Mouse (Mus musculus): ENCODE data around the gene Ddx39b. TPM values are rescaled to one million over a fixed set of nuclear protein-coding genes. Genes with fewer than 3 reads are reported as not detected.

Ddx39b gene
- polyA plus RNA-seq (2012; rRNA removed): 211 and 238 TPM in 2 replicates

DNA sequence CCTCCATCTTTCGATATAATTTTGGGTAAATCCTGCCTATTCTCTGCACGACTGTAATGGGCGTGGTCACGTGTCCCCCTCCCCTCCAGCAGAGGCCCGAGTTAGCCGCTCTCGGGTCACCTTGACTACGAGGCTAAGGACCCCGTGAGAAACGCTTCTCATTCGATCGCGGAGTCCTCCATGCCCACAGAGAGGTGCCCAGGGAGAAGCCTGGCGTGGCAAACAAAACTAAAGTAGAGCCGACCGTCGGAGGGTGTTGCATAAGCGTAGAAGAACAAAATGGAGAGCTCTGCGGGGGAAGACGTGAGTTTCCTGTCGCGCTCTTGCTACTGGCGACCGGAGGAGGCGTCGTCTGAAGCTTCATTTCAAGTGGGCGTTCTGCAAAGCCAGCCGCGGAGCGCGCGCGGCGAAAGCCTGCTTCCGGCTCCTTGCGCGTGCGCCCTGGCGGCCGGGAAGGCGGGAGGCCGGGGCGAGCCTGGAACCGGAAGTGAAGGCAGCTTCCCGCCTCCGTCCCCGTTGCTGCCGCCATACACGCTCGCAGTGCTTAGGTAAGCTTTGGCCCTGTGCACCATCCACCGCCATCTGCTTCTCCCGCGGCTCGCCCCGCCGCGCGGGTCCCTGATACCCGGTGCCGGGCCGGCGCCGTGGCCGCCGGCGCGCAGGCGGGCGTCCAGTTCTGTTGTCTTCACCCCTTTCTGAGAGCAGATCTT lies at the start of gene Ddx39b:
TSS of gene Ddx39b (plus strand) at position 442 of the 710 bp plus-strand sequence.

DNA sequence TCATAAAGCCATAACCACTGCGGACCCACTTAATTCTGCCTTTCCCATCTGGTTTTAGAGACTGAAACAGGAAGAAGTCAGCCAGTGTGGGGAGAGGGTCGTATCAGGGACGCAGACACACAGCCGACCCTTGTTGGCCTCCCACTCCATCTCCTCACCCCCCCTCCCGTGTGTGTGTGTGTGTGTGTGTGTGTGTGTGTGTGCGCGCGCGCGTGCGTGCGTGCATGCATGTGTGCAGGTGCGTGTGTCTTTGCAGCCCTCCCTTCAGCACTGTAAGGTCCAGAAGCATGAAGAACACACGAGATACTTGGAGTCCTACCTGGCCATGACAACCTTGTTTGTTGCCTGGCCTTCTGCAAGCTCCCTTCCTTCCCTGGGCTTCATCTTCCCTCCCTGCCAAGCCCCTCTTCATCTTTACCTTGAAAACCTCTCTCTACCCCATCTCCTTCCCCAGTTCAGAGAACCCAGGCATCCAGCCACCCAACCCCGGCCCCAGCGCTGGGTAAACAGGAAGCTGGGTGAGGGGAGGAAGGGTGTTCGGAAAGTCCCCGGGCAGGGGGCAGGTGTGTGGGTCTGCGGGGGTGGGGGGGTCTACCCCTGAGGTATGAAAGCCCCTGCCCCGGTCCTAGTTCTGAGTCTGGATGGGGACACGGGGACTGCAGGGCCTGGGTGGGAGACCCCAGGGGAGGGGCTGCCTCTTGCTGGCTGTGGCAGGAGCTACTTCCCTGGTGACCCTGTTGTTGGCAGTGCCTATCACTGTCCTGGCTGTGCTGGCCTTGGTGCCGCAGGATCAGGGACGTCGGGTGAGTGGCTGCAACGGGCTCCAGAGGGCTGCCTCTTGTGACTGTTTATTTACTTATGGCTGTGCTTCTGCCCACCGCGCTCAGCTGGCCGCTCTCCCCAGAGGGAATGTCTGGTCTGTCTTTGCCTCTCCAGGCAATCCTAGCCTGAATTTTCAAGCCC lies 47.4 kb upstream of the Ddx39b start, which contains the start of gene Ltb:
TSS of gene Ltb (plus strand) at position 559 of the 963 bp plus-strand sequence.

DNA sequence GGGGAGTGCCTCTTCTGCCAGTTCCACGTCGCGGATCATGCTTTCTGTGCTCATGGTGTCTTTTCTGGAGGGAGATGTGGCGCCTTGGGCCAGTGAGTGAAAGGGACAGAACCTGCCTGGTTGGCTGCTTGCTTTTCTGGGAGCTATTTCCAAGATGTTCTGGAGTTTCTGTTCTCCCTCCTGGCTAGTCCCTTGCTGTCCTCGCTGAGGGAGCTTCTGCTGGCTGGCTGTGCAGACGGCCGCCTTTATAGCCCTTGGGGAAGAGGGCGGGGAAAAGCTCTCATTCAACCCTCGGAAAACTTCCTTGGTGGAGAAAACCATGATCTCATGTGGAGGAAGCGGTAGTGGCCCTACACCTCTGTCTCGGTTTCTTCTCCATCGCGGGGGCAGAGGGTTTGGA lies 39.8 kb upstream of the Ddx39b start, which contains the start of gene Tnf:
TSS of gene Tnf (minus strand) at position 221 of the 400 bp plus-strand sequence.

DNA sequence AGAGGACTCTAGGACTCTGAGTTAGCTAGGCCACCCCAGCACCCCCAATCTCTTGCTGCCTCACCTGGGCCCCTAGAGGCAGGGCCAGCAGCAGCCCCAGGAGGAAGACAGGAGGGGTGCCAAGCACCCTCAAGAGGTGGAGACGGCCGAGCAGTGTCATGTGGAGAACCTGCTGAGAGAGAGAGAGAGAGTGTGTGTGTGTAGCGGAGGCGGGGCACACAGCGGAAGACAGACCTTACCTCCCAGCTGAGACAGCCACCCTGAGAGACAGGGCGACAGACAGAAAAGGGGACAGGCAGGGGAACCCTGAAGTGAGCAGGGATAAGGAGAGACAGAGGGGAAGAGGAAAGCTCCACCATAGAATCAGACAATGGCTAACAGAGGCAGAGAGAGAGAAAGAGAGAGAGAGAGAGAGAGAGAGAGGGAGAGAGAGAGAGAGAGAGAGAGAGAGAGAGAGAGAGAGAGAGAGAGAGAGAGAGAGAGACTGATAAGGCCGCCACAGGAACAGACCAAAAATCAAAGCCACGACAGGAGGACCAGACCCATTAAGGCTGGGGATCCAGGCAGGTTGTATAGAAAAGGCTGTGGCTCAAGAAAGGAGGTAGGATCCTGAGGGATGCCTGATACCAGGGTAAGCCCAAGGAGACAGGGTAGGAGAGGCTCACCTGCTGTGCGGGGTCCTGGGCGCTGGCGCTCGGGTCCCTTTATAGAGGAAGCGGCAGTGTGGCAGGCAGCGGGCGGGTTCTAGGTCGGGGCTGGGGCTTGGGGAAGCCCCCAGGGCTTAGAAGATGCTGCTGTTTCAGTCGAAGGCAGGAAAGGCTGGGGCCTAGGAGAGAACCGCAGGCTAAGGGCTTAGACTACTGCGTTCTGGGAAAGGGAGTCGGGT lies 36.8 kb upstream of the Ddx39b start, which contains the start of gene Lta:
TSS of gene Lta (minus strand) at position 858 of the 886 bp plus-strand sequence.

DNA sequence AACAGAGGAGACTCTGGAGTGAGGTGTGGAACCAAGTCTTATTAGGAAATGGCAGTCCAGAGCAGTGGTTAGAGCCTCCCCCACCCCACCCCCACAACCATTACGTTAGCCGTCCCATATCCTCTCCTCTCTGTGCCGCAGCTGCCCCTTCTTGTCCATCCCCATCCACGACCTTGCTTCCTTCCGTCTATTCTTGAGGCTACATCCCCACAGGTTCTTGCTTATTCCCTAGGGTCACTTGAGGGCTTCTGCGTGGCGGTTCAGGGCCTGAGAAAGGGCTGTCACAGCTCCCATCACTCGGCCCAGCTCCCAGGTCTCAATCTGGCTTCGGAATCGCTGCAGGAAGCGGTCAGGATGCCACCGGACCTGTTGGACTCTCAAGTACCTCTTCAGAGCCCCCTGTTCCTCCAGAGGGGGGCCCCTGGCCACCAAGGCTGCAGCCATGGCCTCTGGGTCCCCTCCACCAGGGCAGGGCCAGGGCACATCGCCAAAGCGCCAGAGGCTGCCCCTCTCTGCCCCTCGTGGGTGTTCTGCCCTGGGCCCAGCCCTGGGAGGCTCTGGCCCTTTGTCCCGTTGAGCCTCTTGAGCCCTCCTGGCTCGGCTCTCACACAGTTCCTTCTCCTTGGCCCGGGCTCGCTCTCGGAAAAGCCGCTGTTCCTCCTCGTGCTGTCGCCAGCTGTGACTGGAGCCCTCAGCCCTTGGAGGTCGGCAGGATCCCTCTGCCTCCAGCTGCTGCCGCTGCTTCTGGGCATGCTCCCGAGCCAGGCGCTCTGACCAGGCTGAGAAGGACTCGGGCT lies 21.2 kb upstream of the Ddx39b start, which contains the start of gene Gm16181:
TSS of gene Gm16181 (plus strand) at position 679 of the 797 bp plus-strand sequence.

DNA sequence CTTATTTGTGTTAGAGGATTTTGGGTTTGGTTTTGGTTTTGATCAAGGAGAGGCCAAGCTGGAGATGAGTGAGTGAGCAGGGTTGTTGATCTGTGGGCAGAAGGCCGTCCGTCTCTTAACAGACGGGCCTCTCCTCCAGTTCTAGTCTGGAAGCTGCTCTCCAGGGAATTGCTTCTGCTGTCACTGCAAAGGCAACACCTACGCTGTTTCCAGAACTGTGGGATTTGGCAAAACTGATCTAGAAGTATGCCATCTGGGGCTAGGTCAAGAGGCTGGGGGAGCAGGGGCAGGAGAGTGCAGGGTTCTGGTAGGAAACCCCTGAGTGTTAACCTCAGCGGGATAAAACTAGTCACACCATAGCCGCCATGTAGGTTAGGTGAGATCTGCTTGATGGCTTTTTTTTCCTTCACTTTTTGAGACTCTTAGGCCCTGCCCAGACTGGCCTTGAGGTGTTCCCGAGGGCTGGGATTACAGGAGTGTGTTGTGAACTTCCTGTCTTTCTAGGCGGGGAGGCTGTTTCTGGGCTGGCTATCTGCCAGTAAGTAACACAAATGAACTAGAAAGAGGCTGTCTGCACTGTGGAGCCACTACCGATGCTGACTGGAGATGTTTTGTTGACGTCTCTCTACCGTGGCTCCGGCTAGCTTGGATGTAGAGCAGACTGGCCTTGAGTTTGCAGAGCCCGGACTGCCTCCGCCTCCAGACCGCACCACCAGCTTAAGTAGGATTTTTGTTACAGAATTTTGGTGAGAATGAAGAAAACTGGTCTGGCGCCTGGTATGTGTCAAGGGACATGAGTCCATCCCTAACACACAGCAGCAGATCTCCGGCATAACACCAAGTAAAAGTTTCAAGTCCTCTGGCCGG lies 8.2 kb upstream of the Ddx39b start, which contains the start of gene Atp6v1g2:
TSS of gene Atp6v1g2 (plus strand) at position 547 of the 867 bp plus-strand sequence.

DNA sequence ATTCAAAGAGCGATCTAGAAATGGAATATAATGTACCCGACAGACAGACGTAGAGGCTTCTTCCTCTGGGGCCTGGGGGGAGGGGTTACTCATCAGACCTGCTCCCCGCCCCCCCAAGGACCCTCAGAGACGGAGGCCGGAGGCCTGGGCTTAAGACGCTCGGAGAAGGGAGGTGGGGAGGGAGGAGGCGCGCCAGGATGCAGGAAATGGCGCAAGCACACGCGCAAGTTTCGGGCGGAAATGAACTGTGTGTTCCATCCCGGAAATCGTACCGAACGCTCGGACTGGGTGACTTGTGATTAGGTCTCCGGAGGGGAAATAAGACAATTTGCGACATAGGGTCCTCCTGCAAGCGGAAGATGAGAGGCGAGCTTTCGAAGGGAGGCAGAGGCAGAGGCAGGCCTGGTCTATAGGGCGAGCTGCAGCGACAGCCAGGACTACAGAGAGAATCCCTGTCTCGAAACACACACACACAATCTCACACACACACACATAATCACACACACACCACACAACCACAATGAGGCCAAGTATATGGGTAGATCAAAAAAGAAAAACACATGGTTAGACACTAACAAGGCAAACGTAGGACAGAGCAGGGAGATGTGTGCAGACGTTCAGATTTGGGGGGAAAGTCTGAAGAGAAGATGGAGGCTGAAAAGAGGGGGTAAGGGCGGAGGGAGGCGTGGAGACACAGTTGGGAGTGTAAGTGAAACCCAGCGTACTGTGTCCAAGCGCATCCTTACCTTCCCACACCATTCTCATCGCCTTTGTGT lies 5.7 kb upstream of the Ddx39b start, which contains the start of gene Nfkbil1:
TSS of gene Nfkbil1 (minus strand) at position 179 of the 776 bp plus-strand sequence.

DNA sequence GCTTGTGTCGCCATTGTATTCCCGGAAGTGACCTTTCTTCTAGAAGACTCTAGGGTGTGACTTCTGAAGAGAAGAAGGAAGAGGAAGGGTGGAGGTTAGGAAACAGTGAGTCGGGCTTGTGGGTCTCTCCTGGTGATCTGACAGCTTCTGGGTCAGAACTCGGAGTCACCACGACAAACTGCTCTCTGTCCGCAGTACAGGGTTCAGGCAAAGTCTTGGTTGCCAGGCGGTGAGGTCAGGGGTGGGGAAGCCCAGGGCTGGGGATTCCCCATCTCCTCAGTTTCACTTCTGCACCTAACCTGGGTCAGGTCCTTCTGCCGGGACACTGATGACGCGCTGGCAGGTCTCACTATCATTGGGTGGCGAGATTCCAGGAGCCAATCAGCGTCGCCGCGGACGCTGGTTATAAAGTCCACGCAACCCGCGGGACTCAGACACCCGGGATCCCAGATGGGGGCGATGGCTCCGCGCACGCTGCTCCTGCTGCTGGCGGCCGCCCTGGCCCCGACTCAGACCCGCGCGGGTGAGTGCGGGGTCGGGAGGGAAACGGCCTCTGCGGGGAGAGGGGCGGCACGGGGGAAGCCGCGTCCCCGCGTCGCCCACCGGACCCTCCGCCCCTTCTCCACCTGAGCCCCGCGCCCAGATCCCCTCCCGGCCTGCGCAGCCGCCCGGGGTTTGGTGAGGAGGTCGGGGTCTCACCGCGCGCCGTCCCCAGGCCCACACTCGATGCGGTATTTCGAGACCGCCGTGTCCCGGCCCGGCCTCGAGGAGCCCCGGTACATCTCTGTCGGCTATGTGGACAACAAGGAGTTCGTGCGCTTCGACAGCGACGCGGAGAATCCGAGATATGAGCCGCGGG lies 21.3 kb downstream of the Ddx39b start, which contains the start of gene H2-D1:
TSS of gene H2-D1 (plus strand) at position 67 of the 859 bp plus-strand sequence.

Other genes starting within 250 kb of the Ddx39b start
- gene Vars, start 240.8 kb upstream of the Ddx39b start, polyA plus RNA-seq (2012; rRNA removed): 196 and 213 TPM in 2 replicates
- gene Vwa7, start 225.2 kb upstream of the Ddx39b start, polyA plus RNA-seq (2012; rRNA removed): 0.73 and 0.83 TPM in 2 replicates
- 1.0 and 2.3 TPM in 2 replicates for gene Sapcd1, start 213.7 kb upstream of the Ddx39b start, polyA plus RNA-seq (2012; rRNA removed)
- 4.0 and 6.0 TPM in 2 replicates for gene Msh5, start 195.0 kb upstream of the Ddx39b start, polyA plus RNA-seq (2012; rRNA removed)
- gene Clic1, start 191.8 kb upstream of the Ddx39b start, polyA plus RNA-seq (2012; rRNA removed): 209 and 215 TPM in 2 replicates
- gene Ddah2, start 182.7 kb upstream of the Ddx39b start, polyA plus RNA-seq (2012; rRNA removed): 32.5 and 33.0 TPM in 2 replicates
- 5.6 and 10.4 TPM in 2 replicates for gene Ly6g6c, start 176.4 kb upstream of the Ddx39b start, polyA plus RNA-seq (2012; rRNA removed)
- gene Mpig6b, start 175.6 kb upstream of the Ddx39b start, polyA plus RNA-seq (2012; rRNA removed): 0.82 and 1.0 TPM in 2 replicates
- gene Ly6g6e, start 164.8 kb upstream of the Ddx39b start, polyA plus RNA-seq (2012; rRNA removed): 77.8 and 86.1 TPM in 2 replicates
- gene Ly6g6d, start 163.7 kb upstream of the Ddx39b start, polyA plus RNA-seq (2012; rRNA removed): 19.4 and 23.3 TPM in 2 replicates
- gene Ly6g6f, start 156.1 kb upstream of the Ddx39b start, polyA plus RNA-seq (2012; rRNA removed): 2.1 and 2.8 TPM in 2 replicates
- gene Abhd16a, start 152.5 kb upstream of the Ddx39b start, polyA plus RNA-seq (2012; rRNA removed): 238 and 254 TPM in 2 replicates
- not detected in 2 replicates for gene Ly6g5c, start 133.5 kb upstream of the Ddx39b start, polyA plus RNA-seq (2012; rRNA removed)
- 0.72 and 0.86 TPM in 2 replicates for gene Ly6g5b, start 126.3 kb upstream of the Ddx39b start, polyA plus RNA-seq (2012; rRNA removed)
- gene Gpank1, start 120.3 kb upstream of the Ddx39b start, polyA plus RNA-seq (2012; rRNA removed): 23.3 and 25.0 TPM in 2 replicates
- 262 and 295 TPM in 2 replicates for gene Csnk2b, start 119.7 kb upstream of the Ddx39b start, polyA plus RNA-seq (2012; rRNA removed)
- 16.7 and 18.2 TPM in 2 replicates for gene D17H6S53E, start 115.4 kb upstream of the Ddx39b start, polyA plus RNA-seq (2012; rRNA removed)
- gene Apom, start 109.7 kb upstream of the Ddx39b start, polyA plus RNA-seq (2012; rRNA removed): 0.12 and 0.19 TPM in 2 replicates
- 221 and 228 TPM in 2 replicates for gene Bag6, start 106.6 kb upstream of the Ddx39b start, polyA plus RNA-seq (2012; rRNA removed)
- 341 and 379 TPM in 2 replicates for gene Prrc2a, start 76.8 kb upstream of the Ddx39b start, polyA plus RNA-seq (2012; rRNA removed)
- gene Aif1, start 65.7 kb upstream of the Ddx39b start, polyA plus RNA-seq (2012; rRNA removed): 1.6 and 2.5 TPM in 2 replicates
- gene Lst1, start 53.3 kb upstream of the Ddx39b start, polyA plus RNA-seq (2012; rRNA removed): 8.1 and 10.4 TPM in 2 replicates
- gene Ltb, start 47.3 kb upstream of the Ddx39b start, polyA plus RNA-seq (2012; rRNA removed): 20.1 and 22.9 TPM in 2 replicates
- 1.3 TPM in 2 replicates for gene Tnf, start 39.7 kb upstream of the Ddx39b start, polyA plus RNA-seq (2012; rRNA removed)
- 1.4 and 1.8 TPM in 2 replicates for gene Lta, start 36.4 kb upstream of the Ddx39b start, polyA plus RNA-seq (2012; rRNA removed)
- not detected in 2 replicates for gene Gm16181, start 20.9 kb upstream of the Ddx39b start, polyA plus RNA-seq (2012; rRNA removed)
- gene Atp6v1g2, start 8.1 kb upstream of the Ddx39b start, polyA plus RNA-seq (2012; rRNA removed): 4.6 and 5.1 TPM in 2 replicates
- 28.9 and 34.5 TPM in 2 replicates for gene Nfkbil1, start 6.0 kb upstream of the Ddx39b start, polyA plus RNA-seq (2012; rRNA removed)
- gene H2-D1, start 21.0 kb downstream of the Ddx39b start, polyA plus RNA-seq (2012; rRNA removed): 837 and 1,001 TPM in 2 replicates
- gene H2-Q1, start 78.7 kb downstream of the Ddx39b start, polyA plus RNA-seq (2012; rRNA removed): 5.1 and 9.8 TPM in 2 replicates
- 95.5 and 141 TPM in 2 replicates for gene H2-Q2, start 100.5 kb downstream of the Ddx39b start, polyA plus RNA-seq (2012; rRNA removed)
- gene H2-Q4, start 137.9 kb downstream of the Ddx39b start, polyA plus RNA-seq (2012; rRNA removed): 71.8 and 75.3 TPM in 2 replicates
- 18.5 and 18.8 TPM in 2 replicates for gene H2-Q6, start 183.1 kb downstream of the Ddx39b start, polyA plus RNA-seq (2012; rRNA removed)
- gene H2-Q7, start 197.4 kb downstream of the Ddx39b start, polyA plus RNA-seq (2012; rRNA removed): 50.6 and 57.2 TPM in 2 replicates
- gene H2-Q10, start 228.3 kb downstream of the Ddx39b start, polyA plus RNA-seq (2012; rRNA removed): 8.0 and 8.1 TPM in 2 replicates

All from colon, adult 2 months (tissue).